Mouse (Mus musculus) thymus, adult 2 months (tissue): ENCODE measurements around the gene Cyp46a1.

Experiments used
- CTCF ChIP-seq: fragments of 200-500 bp; IDR thresholded peaks from 2 replicates; pipeline ENCODE4 v1.5.1; 2012; ENCODE audit warnings: mild to moderate bottlenecking, control low read depth, low read length, moderate library complexity, borderline replicate concordance; ENCODE audit not compliant: control insufficient read depth, poor library complexity, insufficient read depth; ENCODE audit errors: extremely low read depth
- POLR2A ChIP-seq: fragments of 200-500 bp; IDR thresholded peaks from 2 replicates; pipeline ENCODE4 v1.6.1; 2012; ENCODE audit warnings: mild to moderate bottlenecking, low read length, control low read depth, moderate library complexity; ENCODE audit not compliant: control insufficient read depth, poor library complexity, insufficient read depth; ENCODE audit errors: extremely low read depth

- TF ChIP-seq POLR2A (0 out of 2 replicates have a peak, but pooled peaks have one; percentile 46), CTCF (0 out of 2 replicates have a peak, but pooled peaks have one; percentile 10)
Measured at GRCm38 (mm10) chr12:108333895-108334445, at the start of gene Cyp46a1.
